Mouse (Mus musculus) liver, embryonic 13.5 days (tissue): ENCODE results near the gene Ccdc73. TPM values are rescaled to one million over a fixed set of nuclear protein-coding genes. Genes with fewer than 3 reads are reported as not detected.
"Not testable (repeated sequence)": the region's sequence is repeated elsewhere in the genome, so short reads cannot be mapped to it uniquely, and the experiment has no call there.

Experiments used
- ATAC-seq: fragments of 200-750 bp; cut with Nextera tagmentation; 2 replicates; pipeline ENCODE4 v1.8.0; 2017; ENCODE audit warnings: low read depth, mild to moderate bottlenecking, moderate number of reproducible peaks, moderate library complexity
- DNase-seq: peaks from one replicate; pipeline ENCODE4 v3.0.0; 2022
- H3K27ac ChIP-seq: fragments of 300-500 bp; sonication (generic); 2 replicates; pipeline ENCODE4 v1.5.1; 2015; ENCODE audit warnings: moderate library complexity, mild to moderate bottlenecking, inconsistent platforms
- H3K27me3 ChIP-seq: fragments of 300-500 bp; sonication (generic); 2 replicates; pipeline ENCODE4 v1.6.1; 2015; ENCODE audit warnings: mild to moderate bottlenecking, inconsistent platforms
- H3K36me3 ChIP-seq: fragments of 300-500 bp; sonication (generic); 2 replicates; pipeline ENCODE4 v1.6.1; 2015; ENCODE audit warnings: mild to moderate bottlenecking, inconsistent platforms
- H3K4me1 ChIP-seq: fragments of 300-500 bp; sonication (generic); replicated peaks from 2 replicates; pipeline ENCODE4 v1.6.1; 2015; ENCODE audit warnings: inconsistent platforms
- H3K4me2 ChIP-seq: fragments of 300-500 bp; sonication (generic); 2 replicates; pipeline ENCODE4 v1.6.1; 2015; ENCODE audit warnings: inconsistent platforms, mild to moderate bottlenecking, moderate library complexity
- H3K4me3 ChIP-seq: fragments of 300-500 bp; sonication (generic); replicated peaks from 2 replicates; pipeline ENCODE4 v1.5.1; 2015; ENCODE audit warnings: mild to moderate bottlenecking, inconsistent platforms
- H3K9ac ChIP-seq: fragments of 300-500 bp; sonication (generic); 2 replicates; pipeline ENCODE4 v1.6.1; 2015; ENCODE audit warnings: mild to moderate bottlenecking, inconsistent platforms
- H3K9me3 ChIP-seq: fragments of 300-500 bp; sonication (generic); replicated peaks from 2 replicates; pipeline ENCODE4 v1.6.1; 2016; ENCODE audit warnings: inconsistent platforms
- WGBS: fragments of 180-500 bp; shearing (Covaris S2); methylation state at CpG from one replicate; pipeline ENCODE4 v1.1.7; 2015; ENCODE audit not compliant: insufficient replicate concordance; 5-methylcytosine and 5-hydroxymethylcytosine counted together
- polyA plus RNA-seq: library from polyadenylated mRNA; unstranded; fragments of >200 nt; fragmentation: Nextera tagmentation; extraction: Ambion mirVana; gene quantifications from 2 replicates; pipeline ENCODE4 v1.2.1, GENCODE M21; 2015

Ccdc73 gene
- polyA plus RNA-seq, 1 experiment from 2014 or later = 3.2 TPM

DNA sequence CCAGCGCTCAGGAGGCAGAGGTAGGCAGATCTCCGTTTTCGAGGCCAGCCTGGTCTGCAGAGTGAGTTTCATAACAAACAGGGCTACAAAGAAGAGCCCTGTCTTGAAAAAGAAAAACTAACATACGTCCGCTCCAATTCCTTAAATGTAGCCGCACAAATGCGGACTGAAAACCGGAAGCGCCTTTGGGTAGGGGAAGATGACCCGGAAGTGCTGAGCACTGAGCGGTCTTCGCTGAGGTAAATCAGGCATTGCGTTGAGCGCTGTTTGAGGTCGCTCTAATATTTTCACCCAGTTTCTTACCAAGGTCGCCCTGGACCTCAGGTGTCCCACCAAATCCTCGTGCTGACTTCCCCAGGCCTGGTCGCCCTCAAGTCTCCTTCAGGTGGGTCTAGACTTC is 18.5 kb downstream of the Ccdc73 start:
- H3K27ac ChIP-seq = no peak overlapping the region
- DNase-seq (no peak), ATAC-seq (no peak)
- H3K9ac ChIP-seq = no peak overlapping the region
- no peaks in the 10 kb centered on the region for H3K27me3 ChIP-seq
- H3K4me3 ChIP-seq = no peak overlapping the region
- no peaks in the 10 kb centered on the region for H3K36me3 ChIP-seq
- no peaks in the 10 kb centered on the region for H3K9me3 ChIP-seq
- no peak overlapping the region for H3K4me2 ChIP-seq
- WGBS = 77% methylated on average over 18 of the region's 18 CpGs
- H3K4me1 ChIP-seq = no peaks in the 10 kb centered on the region

DNA sequence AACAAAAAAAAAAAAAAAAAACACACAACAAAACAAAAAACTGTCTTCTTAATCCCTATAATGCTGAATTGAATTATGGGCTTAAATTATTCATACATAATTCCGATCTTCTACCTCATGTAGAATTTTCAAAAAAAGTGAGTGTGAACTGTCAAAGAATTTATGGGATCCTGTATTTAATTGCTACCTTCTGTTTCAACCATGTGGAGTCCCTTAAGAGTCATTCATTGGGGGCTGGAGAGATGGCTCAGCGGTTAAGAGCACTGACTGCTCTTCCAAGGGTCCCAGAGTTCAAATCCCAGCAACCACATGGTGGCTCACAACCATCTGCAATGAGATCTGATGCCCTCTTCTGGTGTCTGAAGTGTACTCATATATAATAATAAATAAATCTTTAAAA is 19.7 kb downstream of the Ccdc73 start:
- not testable (repeated sequence) for H3K27ac ChIP-seq, H3K27me3 ChIP-seq, H3K9ac ChIP-seq, H3K9me3 ChIP-seq, H3K4me2 ChIP-seq, H3K36me3 ChIP-seq, H3K4me1 ChIP-seq, DNase-seq, H3K4me3 ChIP-seq, ATAC-seq
- WGBS = 49% methylated on average over 2 of the region's 2 CpGs

DNA sequence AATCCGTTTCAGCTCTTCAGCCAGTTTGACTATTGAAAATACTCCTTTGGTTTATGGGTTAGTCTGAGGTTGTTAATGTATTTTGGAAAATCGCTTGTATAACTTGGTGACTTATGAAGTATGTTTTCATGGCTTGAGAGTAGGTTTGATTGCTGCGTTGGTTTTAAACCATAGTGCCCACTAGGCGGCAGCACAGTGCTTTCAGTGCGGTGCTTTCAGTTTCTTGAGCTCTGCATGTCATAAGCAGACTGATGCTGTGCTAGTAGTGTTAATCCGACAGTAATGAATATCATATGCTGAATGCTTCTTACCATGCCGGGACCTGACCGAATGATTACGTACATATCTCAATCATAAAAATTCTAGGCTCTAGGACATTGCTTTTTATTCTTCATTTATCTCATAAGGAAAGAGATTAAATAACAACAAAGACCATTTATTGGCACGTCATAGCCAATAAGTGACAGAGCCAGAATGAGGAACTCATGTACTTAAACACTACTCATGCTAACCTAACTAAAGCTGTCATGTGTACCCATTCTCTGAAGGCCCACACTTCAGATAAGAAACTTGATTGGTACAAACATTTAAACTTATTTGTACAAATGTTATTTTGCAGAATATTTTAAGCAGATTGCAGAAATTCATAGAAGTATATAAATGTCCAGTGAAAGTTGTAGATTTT is 20.4 kb downstream of the Ccdc73 start:
- 18% methylated on average over 10 of the region's 10 CpGs for WGBS
- H3K27ac ChIP-seq = no peak overlapping the region
- DNase-seq = peak; percentile 14
- H3K27me3 ChIP-seq = no peaks in the 10 kb centered on the region
- H3K9me3 ChIP-seq = no peaks in the 10 kb centered on the region
- H3K4me2 ChIP-seq = no peak overlapping the region
- no peak for ATAC-seq
- no peaks in the 10 kb centered on the region for H3K4me1 ChIP-seq
- no peak overlapping the region for H3K4me3 ChIP-seq
- H3K9ac ChIP-seq = no peak overlapping the region
- no peaks in the 10 kb centered on the region for H3K36me3 ChIP-seq

DNA sequence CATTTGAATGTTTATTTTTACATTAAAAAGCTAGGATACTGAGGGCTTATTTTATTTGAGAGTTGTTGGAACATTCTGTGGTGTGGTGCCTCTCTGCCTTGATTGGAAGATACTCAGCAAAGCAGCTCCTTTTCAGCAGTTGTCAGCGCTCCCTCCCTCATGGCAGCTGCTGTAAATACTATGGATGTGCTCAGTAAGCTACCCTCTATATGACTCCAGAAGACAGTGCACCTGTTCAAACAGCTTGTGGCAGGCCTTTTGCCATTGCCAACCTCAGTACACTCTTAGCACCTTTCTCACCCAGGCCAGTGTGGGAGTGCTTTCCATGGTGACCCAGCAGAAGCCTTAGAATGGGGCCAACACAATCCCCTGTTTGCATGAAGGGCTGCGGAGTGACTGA is 32.4 kb downstream of the Ccdc73 start:
- Histone ChIP-seq H3K4me2 (no peak overlapping the region), H3K27me3 (no peaks in the 10 kb centered on the region), H3K4me3 (no peak overlapping the region), H3K9me3 (no peaks in the 10 kb centered on the region), H3K9ac (no peak overlapping the region), H3K27ac (no peak overlapping the region), H3K36me3 (no peaks in the 10 kb centered on the region), H3K4me1 (no peaks in the 10 kb centered on the region)
- WGBS = 70% methylated on average over 2 of the region's 2 CpGs
- ATAC-seq (no peak), DNase-seq (no peak)

DNA sequence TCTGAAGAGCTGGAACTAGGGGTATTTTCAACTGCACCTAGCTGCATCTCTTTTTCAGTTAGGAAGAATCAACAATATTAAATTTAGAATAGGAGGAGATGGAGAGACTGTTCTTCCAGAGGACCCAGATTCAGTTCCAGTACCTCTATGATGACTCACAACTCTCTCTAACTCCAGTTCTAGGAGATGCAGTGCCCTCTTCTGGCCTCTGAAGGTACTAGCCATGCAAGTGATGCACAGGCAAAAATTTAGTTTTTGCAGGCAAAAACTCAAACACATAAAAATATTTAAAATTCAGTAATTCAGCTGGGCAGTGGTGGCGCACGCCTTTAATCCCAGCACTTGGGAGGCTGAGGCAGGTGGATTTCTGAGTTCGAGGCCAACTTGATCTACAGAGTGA is 48.1 kb downstream of the Ccdc73 start:
- Histone ChIP-seq H3K4me1 (no peaks in the 10 kb centered on the region), H3K27ac (no peak overlapping the region), H3K4me3 (no peak overlapping the region), H3K36me3 (no peaks in the 10 kb centered on the region), H3K4me2 (no peak overlapping the region), H3K9me3 (no peaks in the 10 kb centered on the region), H3K27me3 (no peaks in the 10 kb centered on the region), H3K9ac (no peak overlapping the region)
- WGBS = 60% methylated on average over 3 of the region's 3 CpGs
- no peak for ATAC-seq
- no peak for DNase-seq

DNA sequence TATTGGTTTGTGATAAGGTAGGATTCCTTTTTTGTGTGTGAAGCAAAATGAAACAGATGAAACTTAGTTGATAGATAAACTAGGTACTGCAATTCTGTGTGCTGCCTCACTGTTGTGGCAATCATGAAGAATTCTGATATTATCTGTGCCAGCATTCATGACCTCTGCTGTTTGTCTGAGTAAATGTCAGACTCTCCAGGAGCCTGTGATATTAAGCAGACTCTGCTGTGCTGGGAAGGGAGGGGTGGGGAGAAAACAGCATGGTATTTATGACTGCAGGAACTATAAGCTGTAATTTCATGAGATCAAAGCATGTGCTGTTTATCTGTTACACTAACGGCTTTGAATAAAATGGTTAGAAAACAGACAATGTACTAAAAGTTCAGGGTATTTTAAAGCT is 96.9 kb downstream of the Ccdc73 start:
- no peak overlapping the region for H3K4me3 ChIP-seq
- ATAC-seq (no peak), DNase-seq (no peak)
- no peaks in the 10 kb centered on the region for H3K27me3 ChIP-seq
- no peaks in the 10 kb centered on the region for H3K9me3 ChIP-seq
- H3K4me1 ChIP-seq = no peaks in the 10 kb centered on the region
- WGBS = 61% methylated on average over 1 of the region's 1 CpGs
- no peak overlapping the region for H3K4me2 ChIP-seq
- H3K27ac ChIP-seq = no peak overlapping the region
- H3K9ac ChIP-seq = no peak overlapping the region
- no peaks in the 10 kb centered on the region for H3K36me3 ChIP-seq

DNA sequence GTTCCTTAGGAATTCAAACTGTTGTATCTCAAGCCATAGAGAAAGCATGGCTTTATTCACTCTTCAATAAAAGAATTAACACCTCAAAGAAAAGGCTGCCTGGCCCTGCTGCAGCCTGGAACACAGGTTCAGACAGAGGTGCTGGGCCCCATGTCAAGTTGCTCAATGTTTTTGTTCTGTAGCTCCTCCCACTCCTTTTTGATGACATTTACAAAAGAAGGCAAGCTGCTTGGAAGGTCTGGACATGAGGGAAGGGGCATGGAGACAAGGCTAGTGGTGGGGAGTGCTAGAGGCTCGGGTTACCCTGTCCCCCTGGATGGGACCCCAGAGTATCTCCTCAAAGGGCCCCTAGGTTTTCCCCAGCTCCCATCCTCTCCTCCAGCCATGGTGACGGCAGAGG is 114.1 kb downstream of the Ccdc73 start:
- H3K9me3 ChIP-seq = no peaks in the 10 kb centered on the region
- DNase-seq = no peak
- no peak overlapping the region for H3K27ac ChIP-seq
- ATAC-seq = no peak
- no peak overlapping the region for H3K4me3 ChIP-seq
- no peaks in the 10 kb centered on the region for H3K4me1 ChIP-seq
- no peaks in the 10 kb centered on the region for H3K27me3 ChIP-seq
- WGBS = 28% methylated on average over 2 of the region's 2 CpGs
- H3K36me3 ChIP-seq = no peaks in the 10 kb centered on the region
- no peak overlapping the region for H3K9ac ChIP-seq
- no peak overlapping the region for H3K4me2 ChIP-seq

DNA sequence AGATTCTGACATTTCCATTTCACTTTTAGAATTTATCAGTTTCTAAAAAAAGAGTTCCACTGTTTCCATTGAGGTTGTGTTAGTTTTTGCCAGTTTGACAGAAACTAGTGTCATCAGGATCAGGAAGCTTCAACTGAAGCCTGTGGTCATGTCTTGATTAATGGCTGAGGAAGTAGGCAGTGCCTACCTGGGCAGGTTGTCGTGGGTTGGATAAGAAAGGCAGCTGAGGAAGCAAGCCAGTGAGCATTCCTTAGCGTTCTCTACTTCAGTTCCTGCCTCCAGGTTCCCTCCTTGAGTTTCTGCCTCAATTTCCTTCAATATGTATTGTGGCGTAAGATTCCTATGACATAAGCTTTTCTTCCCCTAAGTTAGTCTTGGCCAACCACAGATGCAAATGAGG is 118.2 kb downstream of the Ccdc73 start:
- ATAC-seq (no peak), DNase-seq (no peak)
- Histone ChIP-seq H3K27ac (no peak overlapping the region), H3K9me3 (no peaks in the 10 kb centered on the region), H3K9ac (no peak overlapping the region), H3K4me1 (no peaks in the 10 kb centered on the region), H3K4me3 (no peak overlapping the region), H3K4me2 (no peak overlapping the region), H3K27me3 (no peaks in the 10 kb centered on the region), H3K36me3 (no peaks in the 10 kb centered on the region)
- 27% methylated on average over 3 of the region's 3 CpGs for WGBS

DNA sequence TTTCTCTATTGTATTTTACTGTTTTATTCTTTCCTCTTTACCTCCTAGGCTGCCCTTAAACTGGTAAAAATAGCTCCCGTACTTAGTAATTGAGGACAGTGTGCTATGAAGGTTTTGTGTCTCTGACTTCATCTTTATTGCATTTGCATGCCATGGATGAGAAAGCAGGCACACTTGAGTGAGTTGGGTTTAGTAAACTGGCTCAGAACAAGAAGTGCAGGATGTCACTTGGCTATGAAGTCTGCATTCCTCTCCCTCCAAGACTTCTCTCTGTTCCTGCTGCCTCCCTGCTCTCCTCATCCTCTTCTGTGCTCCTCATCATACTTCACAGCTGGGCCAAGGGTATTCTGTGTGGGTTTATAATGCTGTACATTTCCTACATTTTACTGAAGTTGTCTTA is 121.4 kb downstream of the Ccdc73 start:
- DNase-seq (no peak), ATAC-seq (no peak)
- Histone ChIP-seq H3K27ac (no peak overlapping the region), H3K9ac (no peak overlapping the region), H3K36me3 (no peaks in the 10 kb centered on the region), H3K4me1 (no peaks in the 10 kb centered on the region), H3K27me3 (no peaks in the 10 kb centered on the region), H3K9me3 (no peaks in the 10 kb centered on the region), H3K4me3 (no peak overlapping the region), H3K4me2 (no peak overlapping the region)
- 73% methylated on average over 1 of the region's 1 CpGs for WGBS

DNA sequence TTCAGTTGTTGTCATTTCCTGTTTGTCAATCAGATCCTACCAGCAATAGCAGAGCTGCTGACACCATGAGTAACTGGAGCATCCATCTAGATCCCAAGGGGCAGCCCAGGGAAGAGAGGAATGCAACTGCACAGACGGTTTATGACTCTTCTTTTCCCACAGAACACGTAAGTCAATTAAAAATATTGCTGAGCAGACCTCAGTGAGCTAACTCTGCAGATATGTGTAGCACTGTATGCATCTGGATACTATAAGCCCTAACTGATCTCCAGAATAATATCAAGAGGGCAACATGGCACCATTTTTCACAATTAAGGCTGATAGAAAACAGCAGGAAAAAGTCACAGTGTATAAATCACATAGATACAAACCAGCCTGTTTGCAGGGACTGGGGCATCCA is 126.8 kb downstream of the Ccdc73 start:
- Histone ChIP-seq H3K36me3 (peaks cover 23% of the 10 kb centered on the region), H3K4me1 (no peaks in the 10 kb centered on the region), H3K27me3 (no peaks in the 10 kb centered on the region), H3K4me2 (no peak overlapping the region), H3K9ac (no peak overlapping the region), H3K9me3 (no peaks in the 10 kb centered on the region), H3K4me3 (no peak overlapping the region), H3K27ac (no peak overlapping the region)
- ATAC-seq = no peak
- no peak for DNase-seq
- 59% methylated on average over 2 of the region's 2 CpGs for WGBS

DNA sequence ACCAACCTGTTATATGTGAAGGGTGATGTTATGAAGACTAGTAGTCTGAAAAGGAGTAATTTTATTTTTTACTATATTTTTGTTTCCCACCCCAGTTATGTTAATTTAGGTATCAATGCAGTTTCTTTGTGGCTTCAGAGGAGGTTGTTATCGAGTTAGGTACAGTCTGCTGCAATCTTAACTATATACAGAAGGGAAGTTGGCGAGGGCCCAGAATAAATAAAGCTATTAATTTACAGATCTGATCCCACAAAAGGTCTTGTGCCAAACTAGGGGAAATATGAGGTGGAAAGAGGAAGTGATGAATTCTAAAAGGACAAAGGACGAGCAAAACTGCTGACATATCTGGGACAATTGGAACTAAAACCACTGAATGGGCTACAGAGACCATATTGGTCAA is 128.6 kb downstream of the Ccdc73 start:
- H3K4me3 ChIP-seq = no peak overlapping the region
- H3K4me1 ChIP-seq = no peaks in the 10 kb centered on the region
- H3K27ac ChIP-seq = no peak overlapping the region
- ATAC-seq = no peak
- no peak overlapping the region for H3K4me2 ChIP-seq
- 68% methylated on average over 3 of the region's 3 CpGs for WGBS
- H3K27me3 ChIP-seq = no peaks in the 10 kb centered on the region
- peaks cover 26% of the 10 kb centered on the region for H3K36me3 ChIP-seq
- no peaks in the 10 kb centered on the region for H3K9me3 ChIP-seq
- H3K9ac ChIP-seq = no peak overlapping the region
- no peak for DNase-seq

DNA sequence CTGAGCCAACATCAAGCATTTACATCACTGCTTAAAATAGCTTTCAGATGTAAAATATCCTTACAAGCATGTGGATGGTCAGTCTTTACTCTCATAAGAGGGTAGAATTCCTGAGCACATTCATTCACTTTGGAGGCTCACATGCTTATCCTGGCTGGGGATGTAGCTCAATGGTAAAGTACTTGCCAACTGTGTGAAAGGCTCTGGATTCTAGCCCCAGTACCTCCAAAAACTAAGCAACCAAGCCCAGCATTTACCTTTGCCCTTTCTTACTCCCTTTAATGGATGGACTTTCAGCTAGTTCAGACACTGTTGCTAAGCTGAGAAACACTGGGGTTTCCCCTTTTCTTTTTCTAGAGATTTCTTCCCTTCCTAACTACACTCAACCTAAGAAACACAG is 139.6 kb downstream of the Ccdc73 start:
- H3K4me2 ChIP-seq = no peak overlapping the region
- H3K4me1 ChIP-seq = no peaks in the 10 kb centered on the region
- peaks cover 86% of the 10 kb centered on the region for H3K36me3 ChIP-seq
- no peak overlapping the region for H3K4me3 ChIP-seq
- H3K27ac ChIP-seq = no peak overlapping the region
- no peak for ATAC-seq
- H3K27me3 ChIP-seq = no peaks in the 10 kb centered on the region
- DNase-seq = no peak
- H3K9ac ChIP-seq = no peak overlapping the region
- no peaks in the 10 kb centered on the region for H3K9me3 ChIP-seq
